Mouse (Mus musculus) thymus, postnatal 36 days (tissue): ENCODE results near the gene Chac1.

Experiments used
- DNase-seq, 2 experiments: peaks; one replicate each; pipeline ENCODE4 v3.0.0; 2022; ENCODE audit warnings: mixed read lengths in 2 of 2

Gene Chac1

GRCm38 (mm10) chr2:119350555-119351486 is at the start of gene Chac1:
Gene Chac1 (plus strand): TSS chr2:119351229.
- peak; percentile 39 to 58 for DNase-seq

GRCm38 (mm10) chr2:119302876-119303275 is 48.2 kb upstream of the Chac1 start:
- no peak for DNase-seq

GRCm38 (mm10) chr2:119304391-119304790 is 46.6 kb upstream of the Chac1 start:
- no peak for DNase-seq

- no peak for DNase-seq
Observed at GRCm38 (mm10) chr2:119304798-119305208, 46.2 kb upstream of the Chac1 start.

- no peak for DNase-seq
Observed at GRCm38 (mm10) chr2:119311544-119311943, 39.5 kb upstream of the Chac1 start.

- DNase-seq = no peak
Observed at GRCm38 (mm10) chr2:119312380-119312958, 38.6 kb upstream of the Chac1 start.

- no peak for DNase-seq
Observed at GRCm38 (mm10) chr2:119313780-119314479, 37.1 kb upstream of the Chac1 start.

GRCm38 (mm10) chr2:119314742-119315310 is 36.2 kb upstream of the Chac1 start:
- no peak for DNase-seq

- no peak for DNase-seq
Observed at GRCm38 (mm10) chr2:119318043-119318710, 32.9 kb upstream of the Chac1 start.

- no peak for DNase-seq
Observed at GRCm38 (mm10) chr2:119320571-119320970, 30.5 kb upstream of the Chac1 start.

GRCm38 (mm10) chr2:119321771-119322586 is 29.1 kb upstream of the Chac1 start:
- no peak for DNase-seq

GRCm38 (mm10) chr2:119322587-119323300 is 28.3 kb upstream of the Chac1 start:
- DNase-seq = peak in 1 of 2 experiments; percentile 23

- no peak for DNase-seq
Observed at GRCm38 (mm10) chr2:119323866-119324575, 27.0 kb upstream of the Chac1 start.

- DNase-seq = no peak
Observed at GRCm38 (mm10) chr2:119324576-119325318, 26.3 kb upstream of the Chac1 start.

GRCm38 (mm10) chr2:119325568-119326143 is 25.4 kb upstream of the Chac1 start, which contains the start of gene Dll4:
Gene Dll4 (plus strand): TSS chr2:119325784.
- DNase-seq = no peak

GRCm38 (mm10) chr2:119326161-119327101 is 24.6 kb upstream of the Chac1 start:
- no peak for DNase-seq

GRCm38 (mm10) chr2:119327102-119327480 is 23.9 kb upstream of the Chac1 start:
- peak; percentile 51 to 65 for DNase-seq
